ENCODE assay signal across 8 mouse cellular contexts in the genomic region with DNA sequence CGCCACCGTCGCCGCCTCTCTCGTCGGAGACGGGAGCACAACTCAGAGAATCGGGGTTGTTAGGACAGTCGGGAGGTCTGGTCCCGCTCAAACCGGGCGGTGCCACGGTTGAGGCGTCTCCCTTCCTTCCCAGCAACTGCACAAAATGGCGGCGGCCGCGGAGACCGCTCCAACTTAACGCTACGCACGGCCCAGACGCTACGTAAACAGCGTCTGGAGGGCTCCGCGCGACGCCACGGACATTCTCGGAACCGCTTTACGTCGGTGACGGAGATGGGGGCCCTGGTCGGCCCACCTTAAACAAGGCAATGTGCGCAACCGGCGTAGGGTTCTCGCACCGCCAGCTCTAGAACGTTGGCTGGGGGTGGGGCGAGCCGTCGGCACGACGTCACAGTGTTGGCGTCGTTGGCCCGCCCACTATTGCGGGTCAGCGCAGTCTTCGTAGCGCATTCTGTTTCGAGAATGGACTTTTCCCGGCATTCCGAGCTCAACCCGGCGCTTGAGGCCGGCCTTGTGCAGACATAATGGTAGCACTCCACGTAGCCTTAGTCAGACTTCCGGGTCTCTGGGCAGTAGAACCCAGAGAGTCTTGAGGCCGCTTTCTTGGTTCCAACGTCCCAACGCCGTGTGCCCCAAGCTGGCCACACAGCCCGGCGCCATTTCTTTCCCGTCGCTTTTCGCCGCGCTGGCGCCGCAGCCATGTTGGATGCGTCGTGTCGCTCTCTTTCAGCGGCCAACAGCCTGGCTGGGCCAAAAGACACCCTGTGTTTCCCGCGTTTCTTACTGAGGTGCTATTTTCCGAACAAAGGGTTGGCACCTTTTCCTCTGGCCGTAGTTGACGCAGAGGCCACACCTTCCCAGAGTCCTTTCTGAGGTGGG. TPM values are rescaled to one million over a fixed set of nuclear protein-coding genes. Genes with fewer than 3 reads are reported as not detected.
DNase-seq lines count a peak whose midpoint lies in the region; ATAC-seq lines count a peak whose summit lies in the region.

A gene (minus strand): TSS at position 332 of the 879 bp plus-strand sequence.

- DNase-seq in Muller cell, postnatal 12 days (ENCODE audit: inconsistent ontology term) = peak; percentile 98
- peak; percentile 97 for DNase-seq in cerebellum, adult 9-11 months
- peak; percentile 95 to 99 for DNase-seq in frontal cortex, postnatal 10 days (ENCODE audit: low spot score in 2 of 2)
- DNase-seq in layer of hippocampus, postnatal 14 days (ENCODE audit: low spot score in 2 of 2) = peak; percentile 99 to 100
- DNase-seq in lung, postnatal 14 days = peak; percentile 99
- peak; percentile 97 for DNase-seq in retina, adult 2 months (ENCODE audit: low read depth, low spot score)
- DNase-seq in thymus, postnatal 36 days = peak; percentile 95 to 98

- peaks cover 22% of the 10 kb centered on the region for H3K4me1 ChIP-seq in hindbrain, embryonic 12.5 days

- WGBS in hindbrain, embryonic 12.5 days = 2% methylated on average over 84 of the region's 84 CpGs

- H3K9me3 ChIP-seq in hindbrain, embryonic 12.5 days (replicated peaks) = no peaks in the 10 kb centered on the region

- peaks cover 26% of the 10 kb centered on the region for H3K36me3 ChIP-seq in hindbrain, embryonic 12.5 days

- H3K4me2 ChIP-seq in hindbrain, embryonic 12.5 days (replicated peaks) = peak within 1 kb of the TSS; percentile 90

- H3K4me3 ChIP-seq in hindbrain, embryonic 12.5 days = peak within 1 kb of the TSS; percentile 83

- H3K9ac ChIP-seq in hindbrain, embryonic 12.5 days = peak within 1 kb of the TSS; percentile 89

- peak within 1 kb of the TSS; percentile 98 for H3K27ac ChIP-seq in hindbrain, embryonic 12.5 days

- 0 out of 2 replicates have a peak, but pooled peaks cover 5% of the 10 kb centered on the region for H3K27me3 ChIP-seq in hindbrain, embryonic 12.5 days

- ATAC-seq in hindbrain, embryonic 12.5 days (ENCODE audit: low FRiP score) = peak; percentile 98

RNA-seq across cellular contexts. Expression of the gene that starts here (rescaled TPM):
- polyA plus RNA-seq in hindbrain, embryonic 12.5 days (2016; fragmentation: Nextera tagmentation; extraction: Ambion mirVana) = 76.5 and 77.2 TPM in 2 replicates
- total RNA-seq in layer of hippocampus, postnatal 14 days (2021) = 100 to 1,000 TPM; 353 to 381 TPM

Comparison
In these comparisons a context has a peak if more than half of its experiments do, and no peak if none do; other contexts are left out.
1. Peak in every context shown above with its lines: DNase-seq, ATAC-seq, H3K4me3 ChIP-seq and H3K27ac ChIP-seq.